Mouse (Mus musculus) thymus, adult 2 months (tissue): ENCODE data around the gene Galr3.

ENCODE experiments used
- CTCF ChIP-seq: fragments of 200-500 bp; IDR thresholded peaks from 2 replicates; pipeline ENCODE4 v1.5.1; 2012; ENCODE audit warnings: mild to moderate bottlenecking, control low read depth, low read length, moderate library complexity, borderline replicate concordance; ENCODE audit not compliant: control insufficient read depth, poor library complexity, insufficient read depth; ENCODE audit errors: extremely low read depth
- POLR2A ChIP-seq: fragments of 200-500 bp; IDR thresholded peaks from 2 replicates; pipeline ENCODE4 v1.6.1; 2012; ENCODE audit warnings: mild to moderate bottlenecking, low read length, control low read depth, moderate library complexity; ENCODE audit not compliant: control insufficient read depth, poor library complexity, insufficient read depth; ENCODE audit errors: extremely low read depth

- TF ChIP-seq CTCF (no peak), POLR2A (no peak)
Measured at GRCm38 (mm10) chr15:79003079-79003478, 38.6 kb upstream of the Galr3 start.
